Mouse (Mus musculus): ENCODE measurements around the gene Pdzd3.

- TF ChIP-seq USF1 (IDR thresholded peaks at IDR 0.05; ENCODE audit: low read depth): no peak
- no peak for TF ChIP-seq POLR2A (IDR thresholded peaks at IDR 0.05; ENCODE audit: insufficient read length, low read depth)
- no peak for TF ChIP-seq CEBPB (IDR thresholded peaks at IDR 0.05; ENCODE audit: insufficient read depth, poor library complexity, severe bottlenecking)
- no peak for TF ChIP-seq TCF3 (IDR thresholded peaks at IDR 0.05; ENCODE audit: insufficient read length, low read depth)
- no peak for TF ChIP-seq MAX (IDR thresholded peaks at IDR 0.05; ENCODE audit: low read depth)
- no peak for TF ChIP-seq TCF12 (IDR thresholded peaks at IDR 0.05; ENCODE audit: insufficient read depth, poor library complexity, severe bottlenecking)
These were observed 4.9 kb upstream of the Pdzd3 start for GRCm38 (mm10) chr9:44256213-44256612.

Measured in myocyte (in vitro differentiated cells).